ENCODE assay signal across 16 mouse cellular contexts in the genomic region with DNA sequence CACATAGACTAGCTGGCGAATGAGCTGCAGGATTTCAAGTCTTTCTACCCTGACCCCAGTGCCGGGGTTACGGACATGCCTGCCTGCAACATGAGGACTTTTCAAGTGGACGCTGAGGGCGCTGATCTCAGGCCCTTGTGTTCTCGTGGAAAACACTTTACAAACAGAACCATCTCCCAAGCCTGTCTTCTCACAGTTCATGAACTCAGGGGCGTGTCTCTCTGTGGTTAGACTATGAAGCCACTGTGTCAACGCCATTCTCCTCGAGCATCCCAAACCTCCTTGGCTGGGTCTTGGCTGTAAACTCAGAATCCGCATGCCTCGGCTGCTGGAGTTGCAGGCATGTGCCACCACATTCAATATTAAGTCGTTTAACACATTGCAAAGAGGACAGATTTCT.
"Had no signal": no experiment of that assay in that cellular context is flagged by ENCODE, and none has a peak within 500 bp of the region (broad histone marks: within the 10 kb centered on the region; RNA-seq: fewer than 3 reads in every experiment).

No protein-coding gene starts in this region.

- H3K9ac ChIP-seq: liver, embryonic 13.5 days; neural tube, embryonic 12.5 days; neural tube, embryonic 15.5 days had no signal

- H3K4me2 ChIP-seq: liver, embryonic 13.5 days; midbrain, embryonic 11.5 days; neural tube, embryonic 12.5 days; neural tube, embryonic 15.5 days had no signal

- H3K27me3 ChIP-seq: liver, embryonic 13.5 days; neural tube, embryonic 12.5 days; neural tube, embryonic 15.5 days had no signal

- H3K27ac ChIP-seq: kidney, postnatal 0 days; layer of hippocampus, adult 2 months; liver, embryonic 13.5 days; neural tube, embryonic 12.5 days; neural tube, embryonic 15.5 days; stomach, postnatal 0 days had no signal

- H3K9me3 ChIP-seq: liver, embryonic 13.5 days; neural tube, embryonic 12.5 days; neural tube, embryonic 15.5 days had no signal

- DNase-seq: kidney, adult 2 months; kidney, postnatal 25 days; layer of hippocampus, adult 9-11 months; liver, embryonic 13.5 days; lung, adult 2 months; lung, postnatal 14 days; midbrain, embryonic 14.5 days; right cerebral cortex, adult 18-20 months; right cerebral cortex, postnatal 14 days; right cerebral cortex, postnatal 4 days had no signal

- H3K4me1 ChIP-seq: liver, embryonic 13.5 days; neural tube, embryonic 12.5 days; neural tube, embryonic 15.5 days had no signal

- H3K36me3 ChIP-seq: liver, embryonic 13.5 days; neural tube, embryonic 12.5 days; neural tube, embryonic 15.5 days had no signal

- H3K4me3 ChIP-seq: layer of hippocampus, adult 2 months; liver, embryonic 13.5 days; neural tube, embryonic 12.5 days; neural tube, embryonic 15.5 days had no signal
